Mouse (Mus musculus): Measurements from ENCODE around the gene Lat2. TPM values are rescaled to one million over a fixed set of nuclear protein-coding genes. Genes with fewer than 3 reads are reported as not detected.
A peak's percentile ranks its signal among the peaks of the same experiment; 100 is the strongest.

The Lat2 gene
- polyA plus RNA-seq, 1 experiment from 2014 or later, result 3.4 TPM

- ATAC-seq (ENCODE audit: low FRiP score, low read depth), result no peak
- Histone ChIP-seq H3K4me2 (replicated peaks) (peak overlapping the region; percentile 79), H3K27me3 (no peaks in the 10 kb centered on the region), H3K36me3 (peaks cover 30% of the 10 kb centered on the region), H3K9ac (replicated peaks) (peak overlapping the region; percentile 99), H3K4me3 (peak overlapping the region; percentile 99), H3K4me1 (peaks cover 16% of the 10 kb centered on the region), H3K9me3 (no peaks in the 10 kb centered on the region), H3K27ac (replicated peaks) (0 out of 2 replicates have a peak overlapping the region, but pooled peaks have one; percentile 93)
- WGBS, result 39% methylated on average over 5 of the region's 5 CpGs
These were observed 23.1 kb upstream of the Lat2 start for GRCm38 (mm10) chr5:134637820-134638367.

- Histone ChIP-seq H3K27ac (replicated peaks) (no peak overlapping the region), H3K9me3 (no peaks in the 10 kb centered on the region), H3K9ac (replicated peaks) (no peak overlapping the region), H3K27me3 (no peaks in the 10 kb centered on the region), H3K36me3 (peaks cover 57% of the 10 kb centered on the region), H3K4me1 (peaks cover 9% of the 10 kb centered on the region), H3K4me2 (replicated peaks) (no peak overlapping the region), H3K4me3 (no peak overlapping the region)
- WGBS, result 75% methylated on average over 2 of the region's 2 CpGs
- ATAC-seq (ENCODE audit: low FRiP score, low read depth), result no peak
These were observed 18.0 kb upstream of the Lat2 start for GRCm38 (mm10) chr5:134632841-134633240.

GRCm38 (mm10) chr5:134630835-134631234 lies 16.0 kb upstream of the Lat2 start:
- peaks cover 69% of the 10 kb centered on the region for H3K36me3 ChIP-seq

GRCm38 (mm10) chr5:134629508-134629907 lies 14.7 kb upstream of the Lat2 start:
- no peaks in the 10 kb centered on the region for H3K9me3 ChIP-seq
- 91% methylated on average over 4 of the region's 4 CpGs for WGBS
- H3K27me3 ChIP-seq, result no peaks in the 10 kb centered on the region
- 0 out of 2 replicates have a peak, but pooled peaks cover 4% of the 10 kb centered on the region for H3K4me1 ChIP-seq
- H3K4me3 ChIP-seq, result no peak overlapping the region
- peaks cover 72% of the 10 kb centered on the region for H3K36me3 ChIP-seq
- no peak overlapping the region for H3K27ac ChIP-seq (replicated peaks)
- ATAC-seq (ENCODE audit: low FRiP score, low read depth), result no peak
- no peak overlapping the region for H3K9ac ChIP-seq (replicated peaks)
- H3K4me2 ChIP-seq (replicated peaks), result no peak overlapping the region

More at GRCm38 (mm10) chr5:134630835-134631234, 16.0 kb upstream of the Lat2 start:
- no peaks in the 10 kb centered on the region for H3K27me3 ChIP-seq
- H3K4me3 ChIP-seq, result no peak overlapping the region
- no peaks in the 10 kb centered on the region for H3K9me3 ChIP-seq
- no peak overlapping the region for H3K4me2 ChIP-seq (replicated peaks)
- no peak for ATAC-seq (ENCODE audit: low FRiP score, low read depth)
- H3K9ac ChIP-seq (replicated peaks), result no peak overlapping the region
- H3K4me1 ChIP-seq, result 0 out of 2 replicates have a peak, but pooled peaks cover 4% of the 10 kb centered on the region
- no peak overlapping the region for H3K27ac ChIP-seq (replicated peaks)

- no peak for ATAC-seq (ENCODE audit: low FRiP score, low read depth)
- Histone ChIP-seq H3K4me2 (replicated peaks) (no peak overlapping the region), H3K36me3 (peaks cover 98% of the 10 kb centered on the region), H3K9me3 (no peaks in the 10 kb centered on the region), H3K9ac (replicated peaks) (no peak overlapping the region), H3K4me1 (no peaks in the 10 kb centered on the region), H3K27me3 (no peaks in the 10 kb centered on the region), H3K4me3 (no peak overlapping the region), H3K27ac (replicated peaks) (no peak overlapping the region)
- 91% methylated on average over 2 of the region's 2 CpGs for WGBS
These were observed 7.2 kb upstream of the Lat2 start for GRCm38 (mm10) chr5:134622069-134622468.

- peaks cover 93% of the 10 kb centered on the region for H3K36me3 ChIP-seq
- H3K9ac ChIP-seq (replicated peaks), result no peak overlapping the region
- H3K4me3 ChIP-seq, result no peak overlapping the region
- H3K4me2 ChIP-seq (replicated peaks), result no peak overlapping the region
- ATAC-seq (ENCODE audit: low FRiP score, low read depth), result no peak
- H3K9me3 ChIP-seq, result no peaks in the 10 kb centered on the region
- H3K27ac ChIP-seq (replicated peaks), result no peak overlapping the region
- H3K27me3 ChIP-seq, result no peaks in the 10 kb centered on the region
- H3K4me1 ChIP-seq, result no peaks in the 10 kb centered on the region
- 94% methylated on average over 16 of the region's 16 CpGs for WGBS
These were observed 6.3 kb upstream of the Lat2 start for GRCm38 (mm10) chr5:134621099-134621640.

GRCm38 (mm10) chr5:134620457-134620856 lies 5.6 kb upstream of the Lat2 start:
- no peak for ATAC-seq (ENCODE audit: low FRiP score, low read depth)
- Histone ChIP-seq H3K4me2 (replicated peaks) (no peak overlapping the region), H3K9ac (replicated peaks) (no peak overlapping the region), H3K27me3 (no peaks in the 10 kb centered on the region), H3K36me3 (peaks cover 89% of the 10 kb centered on the region), H3K9me3 (no peaks in the 10 kb centered on the region), H3K27ac (replicated peaks) (no peak overlapping the region), H3K4me1 (no peaks in the 10 kb centered on the region), H3K4me3 (no peak overlapping the region)
- 98% methylated on average over 9 of the region's 9 CpGs for WGBS

GRCm38 (mm10) chr5:134617071-134617470 lies 2.2 kb upstream of the Lat2 start:
- WGBS, result 66% methylated on average over 3 of the region's 3 CpGs
- no peak overlapping the region for H3K9ac ChIP-seq (replicated peaks)
- no peak for ATAC-seq (ENCODE audit: low FRiP score, low read depth)
- peaks cover 58% of the 10 kb centered on the region for H3K36me3 ChIP-seq
- no peak overlapping the region for H3K27ac ChIP-seq (replicated peaks)
- no peak overlapping the region for H3K4me2 ChIP-seq (replicated peaks)
- H3K27me3 ChIP-seq, result no peaks in the 10 kb centered on the region
- no peak overlapping the region for H3K4me3 ChIP-seq
- no peaks in the 10 kb centered on the region for H3K9me3 ChIP-seq
- no peaks in the 10 kb centered on the region for H3K4me1 ChIP-seq

- 73% methylated on average over 4 of the region's 4 CpGs for WGBS
- H3K27ac ChIP-seq (replicated peaks), result no peak overlapping the region
- H3K36me3 ChIP-seq, result peaks cover 45% of the 10 kb centered on the region
These were observed 955 bp upstream of the Lat2 start for GRCm38 (mm10) chr5:134615780-134616179.

GRCm38 (mm10) chr5:134615380-134615779 lies 555 bp upstream of the Lat2 start:
- Histone ChIP-seq H3K36me3 (peaks cover 41% of the 10 kb centered on the region), H3K27ac (replicated peaks) (no peak overlapping the region), H3K4me2 (replicated peaks) (no peak overlapping the region), H3K9me3 (no peaks in the 10 kb centered on the region), H3K4me3 (no peak overlapping the region), H3K4me1 (no peaks in the 10 kb centered on the region), H3K9ac (replicated peaks) (no peak overlapping the region), H3K27me3 (no peaks in the 10 kb centered on the region)
- 84% methylated on average over 8 of the region's 8 CpGs for WGBS
- ATAC-seq (ENCODE audit: low FRiP score, low read depth), result no peak

More at GRCm38 (mm10) chr5:134615780-134616179, 955 bp upstream of the Lat2 start:
- H3K9ac ChIP-seq (replicated peaks), result no peak overlapping the region
- no peaks in the 10 kb centered on the region for H3K4me1 ChIP-seq
- no peaks in the 10 kb centered on the region for H3K9me3 ChIP-seq
- H3K27me3 ChIP-seq, result no peaks in the 10 kb centered on the region
- no peak overlapping the region for H3K4me2 ChIP-seq (replicated peaks)
- no peak overlapping the region for H3K4me3 ChIP-seq
- ATAC-seq (ENCODE audit: low FRiP score, low read depth), result no peak

GRCm38 (mm10) chr5:134614296-134614695 lies 529 bp downstream of the Lat2 start:
- no peaks in the 10 kb centered on the region for H3K27me3 ChIP-seq
- H3K27ac ChIP-seq (replicated peaks), result no peak overlapping the region
- peaks cover 30% of the 10 kb centered on the region for H3K36me3 ChIP-seq
- no peak for ATAC-seq (ENCODE audit: low FRiP score, low read depth)
- no peak overlapping the region for H3K4me2 ChIP-seq (replicated peaks)
- H3K9me3 ChIP-seq, result no peaks in the 10 kb centered on the region
- H3K4me1 ChIP-seq, result no peaks in the 10 kb centered on the region
- H3K4me3 ChIP-seq, result no peak overlapping the region
- no peak overlapping the region for H3K9ac ChIP-seq (replicated peaks)
- WGBS, result 90% methylated on average over 8 of the region's 8 CpGs

GRCm38 (mm10) chr5:134613727-134614126 lies 1.1 kb downstream of the Lat2 start:
- WGBS, result 88% methylated on average over 9 of the region's 9 CpGs
- ATAC-seq (ENCODE audit: low FRiP score, low read depth), result no peak

More at GRCm38 (mm10) chr5:134613727-134614126, 1.1 kb downstream of the Lat2 start:
- H3K4me1 ChIP-seq, result no peaks in the 10 kb centered on the region
- no peaks in the 10 kb centered on the region for H3K9me3 ChIP-seq
- no peaks in the 10 kb centered on the region for H3K27me3 ChIP-seq
- H3K4me2 ChIP-seq (replicated peaks), result no peak overlapping the region
- no peak overlapping the region for H3K9ac ChIP-seq (replicated peaks)
- peaks cover 24% of the 10 kb centered on the region for H3K36me3 ChIP-seq
- H3K4me3 ChIP-seq, result no peak overlapping the region
- H3K27ac ChIP-seq (replicated peaks), result no peak overlapping the region; the same call in 1 of the 2 replicates

All from midbrain, embryonic 12.5 days (tissue).